Mouse (Mus musculus): ENCODE measurements around the gene Hoxd11.

GRCm38 (mm10) chr2:74701949-74702819 lies 22.8 kb downstream of the Hoxd11 start:
- no peak for TF ChIP-seq TAL1 (IDR thresholded peaks at IDR 0.05; ENCODE audit: low read length)
- no peak for TF ChIP-seq GATA1 (IDR thresholded peaks at IDR 0.05; ENCODE audit: low read length)
